Mouse (Mus musculus): Measurements from ENCODE around the gene Fbxw8.

Gene Fbxw8

DNA sequence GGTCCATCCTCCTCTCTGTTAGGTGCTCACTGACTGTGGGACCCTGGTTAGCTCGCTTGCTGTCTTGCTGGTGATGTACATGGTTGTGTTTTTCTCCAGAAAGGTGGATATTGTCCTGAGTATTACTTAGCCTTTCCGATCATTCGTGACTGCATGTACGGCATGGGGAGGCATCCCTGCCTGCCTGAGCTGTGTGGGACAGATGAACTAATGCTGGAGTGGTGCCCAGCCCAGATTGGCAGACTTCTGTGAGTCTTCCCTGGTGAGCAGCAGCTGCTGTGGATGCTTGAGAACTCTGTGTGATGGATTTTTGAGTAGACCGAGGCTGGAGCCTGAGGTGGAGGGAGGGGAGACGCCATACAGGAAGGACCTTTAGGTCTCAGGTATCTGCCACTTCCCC lies 110.4 kb downstream of the Fbxw8 start:
- no peak for DNase-seq (ENCODE audit: low spot score)

DNA sequence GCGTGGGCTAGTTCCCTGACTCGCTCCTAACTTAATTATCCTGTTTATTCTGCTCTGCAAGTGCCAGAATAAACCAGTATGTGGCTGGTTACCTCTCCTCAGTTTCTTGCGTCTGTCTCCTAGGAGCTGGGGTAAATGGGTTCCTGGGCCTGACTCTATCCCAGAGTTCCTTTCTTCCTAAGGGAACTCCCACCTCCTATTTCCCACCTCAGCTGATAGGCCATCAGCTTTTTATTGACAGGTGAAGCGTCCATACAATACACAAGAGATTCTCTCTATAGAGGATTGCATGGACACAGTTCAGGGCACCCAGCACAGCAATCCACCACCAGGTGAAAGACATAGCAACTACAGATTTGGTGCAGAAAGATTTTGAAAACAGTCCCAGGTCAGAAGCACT lies 111.5 kb downstream of the Fbxw8 start:
- DNase-seq (ENCODE audit: low spot score): no peak

DNA sequence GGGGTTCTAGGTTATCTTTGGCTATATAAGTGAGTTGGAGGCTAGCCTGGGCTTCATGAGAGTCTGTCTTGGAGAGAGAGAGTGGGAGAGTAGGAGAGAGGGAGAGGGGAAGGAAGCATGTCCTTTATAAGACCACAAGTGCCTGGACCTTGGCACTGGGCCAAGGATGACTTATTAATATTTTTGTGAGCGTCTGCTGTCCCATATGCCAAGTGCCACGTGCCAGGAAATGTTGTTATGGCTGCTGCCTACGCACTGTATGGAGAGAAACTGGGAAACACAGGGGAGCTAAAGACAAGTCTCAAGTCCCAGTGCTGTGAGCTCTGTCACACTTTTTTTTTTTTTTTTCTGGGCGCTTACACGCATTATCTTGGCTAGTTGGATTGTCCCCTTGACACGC lies 112.7 kb downstream of the Fbxw8 start:
- DNase-seq (ENCODE audit: low spot score): no peak

DNA sequence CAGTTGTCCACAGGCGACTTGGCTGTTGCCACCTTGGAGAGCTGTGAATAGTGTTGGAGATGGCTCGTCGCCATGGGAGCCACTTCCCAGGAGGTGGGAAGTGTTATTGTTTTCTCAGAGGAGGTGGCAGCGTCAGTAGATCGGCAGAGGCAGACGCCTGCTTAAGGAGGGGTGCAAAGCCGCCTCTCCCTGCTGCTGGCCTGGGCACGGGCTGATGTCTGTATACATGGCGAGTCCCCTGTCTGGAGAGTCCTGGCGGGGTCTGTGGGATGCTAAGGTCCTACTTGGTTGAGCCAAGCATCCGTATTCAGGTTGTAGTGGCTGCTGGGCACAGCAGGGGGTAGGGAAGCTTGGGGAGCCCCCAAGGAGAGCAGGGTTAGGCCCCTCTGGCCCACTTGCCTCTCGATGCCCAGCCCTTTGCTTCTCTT lies 116.0 kb downstream of the Fbxw8 start:
- no peak for DNase-seq (ENCODE audit: low spot score)

DNA sequence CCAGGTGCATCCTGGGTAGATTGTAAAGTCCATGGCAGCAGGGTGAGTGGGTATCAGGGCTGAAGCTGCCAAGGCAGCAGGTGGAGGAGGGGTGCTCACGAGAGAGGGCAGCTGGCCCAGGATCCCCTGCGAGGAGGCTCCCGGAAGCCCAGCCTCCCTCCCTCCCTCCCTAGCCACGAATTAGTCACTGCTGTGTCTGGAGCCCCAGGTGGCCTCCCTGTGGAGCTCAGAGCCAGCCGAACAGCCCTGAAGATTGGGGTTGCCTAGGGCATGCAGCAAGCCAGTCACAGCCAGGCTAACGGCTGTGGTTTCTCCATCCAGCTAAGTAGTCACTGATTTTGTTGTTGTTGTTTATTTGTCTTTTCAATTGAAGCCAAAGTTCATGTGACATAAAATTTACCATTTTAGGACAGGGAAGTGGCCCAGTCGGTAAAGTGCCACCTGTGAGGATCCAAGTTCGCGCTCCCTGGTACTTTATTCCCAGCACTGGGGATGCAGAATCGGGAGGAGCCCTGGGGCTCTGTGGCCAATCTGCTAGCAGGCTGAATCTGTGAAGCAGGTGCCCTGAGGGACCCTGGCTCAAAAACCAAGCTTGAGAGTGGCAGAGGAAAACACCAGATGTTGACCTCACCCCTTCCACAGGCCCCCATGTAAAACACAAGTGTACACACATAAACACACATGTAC lies 117.3 kb downstream of the Fbxw8 start:
- no peak for DNase-seq (ENCODE audit: low spot score)

DNA sequence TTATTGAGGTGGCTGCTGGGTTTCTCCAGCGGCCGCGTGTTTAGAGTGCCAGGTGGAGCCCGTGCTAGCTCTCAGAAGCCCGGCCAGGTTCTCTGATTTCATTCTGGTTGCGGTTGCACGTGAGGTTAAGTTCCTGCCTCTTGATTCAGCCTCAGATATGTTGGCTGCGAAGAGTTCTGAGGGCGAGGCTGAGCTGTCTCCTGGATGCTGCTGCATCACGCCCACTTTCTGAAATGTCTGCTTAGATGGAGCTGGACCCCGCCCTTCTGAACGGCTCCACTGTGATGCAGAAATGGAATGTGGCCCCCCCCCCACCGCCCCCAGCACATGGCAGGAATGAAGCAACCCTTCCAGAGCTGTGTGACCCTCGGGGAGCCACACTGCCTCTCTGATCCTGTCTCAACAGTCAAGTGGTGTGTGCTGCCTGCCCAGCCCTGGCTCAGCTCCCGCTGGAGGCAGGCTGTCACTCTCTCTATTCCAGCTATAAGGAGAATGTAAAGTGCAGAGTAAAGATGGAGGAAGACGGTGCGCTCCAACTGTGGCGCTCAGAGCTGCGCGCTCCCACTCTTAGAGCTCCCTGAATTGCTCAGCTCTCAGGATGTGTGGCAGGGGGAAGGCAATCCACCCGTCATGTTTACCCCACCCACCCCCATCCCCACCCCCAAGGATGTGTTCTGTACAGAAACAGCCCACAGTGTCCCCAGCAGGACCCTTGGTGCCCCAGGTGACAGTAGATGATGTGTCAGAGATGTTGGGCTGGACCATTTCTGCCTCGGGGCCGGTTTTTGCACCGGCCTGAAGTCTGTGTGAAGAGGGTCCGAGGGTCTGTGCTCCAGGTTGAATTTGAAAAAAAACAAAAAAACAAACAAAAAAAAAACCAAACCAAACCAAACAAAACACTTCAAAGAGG lies 118.1 kb downstream of the Fbxw8 start:
- no peak for DNase-seq (ENCODE audit: low spot score)

DNA sequence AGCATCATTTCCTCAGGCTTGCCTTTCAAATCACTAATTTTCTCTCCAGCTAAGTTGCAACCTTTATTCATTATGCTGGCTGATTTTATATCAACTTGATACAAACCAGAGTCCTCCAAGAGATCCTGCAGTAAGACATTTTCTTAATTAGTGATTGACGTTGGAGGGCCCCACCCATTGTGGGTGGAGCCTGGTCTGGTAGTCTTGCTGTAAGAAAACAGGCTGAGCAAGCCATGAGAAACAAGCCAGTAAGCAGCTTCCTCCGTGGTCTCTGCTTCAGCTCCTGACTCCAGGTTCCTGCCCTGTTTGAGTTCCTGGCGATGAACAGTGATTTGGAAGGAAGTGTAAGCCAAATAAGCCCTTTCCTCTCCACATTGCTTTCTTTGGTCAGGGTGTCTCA lies 119.5 kb downstream of the Fbxw8 start:
- DNase-seq (ENCODE audit: low spot score): no peak

DNA sequence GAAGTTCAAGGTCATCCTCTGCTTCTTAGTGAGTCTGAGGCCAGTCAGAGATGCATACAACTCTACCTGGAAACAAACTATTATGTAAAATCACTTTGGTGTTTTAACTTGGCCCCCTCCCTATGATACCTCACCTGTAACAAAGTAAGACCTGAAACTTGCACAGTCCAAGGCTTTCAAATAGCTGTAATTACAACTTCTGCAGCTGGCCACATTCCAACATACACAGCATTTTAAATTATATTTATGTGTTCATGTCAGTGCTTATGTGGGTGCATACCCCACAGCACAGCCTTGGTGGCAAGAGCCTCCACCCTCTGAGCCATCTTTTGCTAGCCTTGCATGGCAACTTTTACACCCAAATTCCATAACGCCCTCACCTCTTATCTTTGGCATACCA lies 120.6 kb downstream of the Fbxw8 start:
- DNase-seq (ENCODE audit: low spot score): no peak

DNA sequence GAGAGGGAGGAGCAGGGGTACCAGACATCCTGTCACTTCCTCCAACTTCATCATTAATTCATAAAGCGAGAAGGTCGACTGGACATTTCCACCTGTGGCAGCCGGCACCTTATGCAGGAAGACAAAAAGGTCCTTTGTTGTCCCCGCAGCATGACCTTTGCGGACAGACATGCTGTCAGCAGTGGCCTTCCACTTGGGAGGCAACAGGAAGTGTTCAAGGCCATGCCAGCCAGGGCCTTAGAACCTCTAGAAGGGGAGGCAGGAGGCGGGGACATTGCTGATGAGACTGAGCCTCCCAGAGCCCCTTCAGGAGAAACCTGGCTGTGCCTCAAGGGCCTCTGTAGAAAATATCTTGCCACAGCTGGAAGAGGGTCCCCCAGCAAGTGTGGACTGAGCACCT lies 121.5 kb downstream of the Fbxw8 start:
- no peak for DNase-seq (ENCODE audit: low spot score)

DNA sequence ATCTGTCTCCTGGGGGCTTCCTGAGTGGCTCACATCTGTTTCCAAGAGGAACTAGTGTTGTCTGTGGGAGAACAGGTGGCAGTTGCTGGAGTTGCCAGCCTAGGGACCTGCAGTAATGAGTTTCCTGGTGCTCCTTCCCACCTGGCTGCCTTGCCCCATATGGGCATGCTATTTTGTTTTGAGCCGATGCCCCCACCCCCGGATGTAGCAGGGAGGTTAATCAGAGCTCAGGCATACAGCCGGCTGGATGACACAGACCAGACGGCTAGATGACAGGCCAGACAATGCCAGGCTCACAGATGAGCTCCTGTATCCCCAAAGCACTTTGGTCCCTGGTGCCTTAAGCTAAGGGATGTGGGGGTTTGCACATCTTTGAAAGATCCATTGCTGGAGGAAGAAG lies 121.9 kb downstream of the Fbxw8 start:
- DNase-seq (ENCODE audit: low spot score): no peak

DNA sequence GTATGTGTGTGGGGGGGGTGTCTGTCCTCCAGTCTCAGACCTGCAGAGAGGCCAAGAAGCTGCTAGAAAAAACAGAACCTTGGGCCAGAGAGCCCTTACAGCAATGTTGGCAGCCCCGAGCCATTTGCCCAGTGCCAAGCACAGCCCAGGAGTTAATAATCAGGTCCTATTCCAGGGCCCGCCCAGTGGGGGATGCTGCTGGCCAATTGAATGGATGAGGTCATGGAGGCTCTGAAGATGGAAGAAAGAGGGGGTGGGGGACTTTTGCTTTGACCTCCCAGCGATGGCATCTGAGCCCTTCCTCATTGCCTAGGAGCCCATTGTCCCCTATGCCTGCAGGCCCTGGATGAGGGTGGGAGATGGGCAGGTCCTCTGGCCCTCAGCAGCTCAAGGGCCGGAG lies 123.8 kb downstream of the Fbxw8 start:
- DNase-seq (ENCODE audit: low spot score): no peak

DNA sequence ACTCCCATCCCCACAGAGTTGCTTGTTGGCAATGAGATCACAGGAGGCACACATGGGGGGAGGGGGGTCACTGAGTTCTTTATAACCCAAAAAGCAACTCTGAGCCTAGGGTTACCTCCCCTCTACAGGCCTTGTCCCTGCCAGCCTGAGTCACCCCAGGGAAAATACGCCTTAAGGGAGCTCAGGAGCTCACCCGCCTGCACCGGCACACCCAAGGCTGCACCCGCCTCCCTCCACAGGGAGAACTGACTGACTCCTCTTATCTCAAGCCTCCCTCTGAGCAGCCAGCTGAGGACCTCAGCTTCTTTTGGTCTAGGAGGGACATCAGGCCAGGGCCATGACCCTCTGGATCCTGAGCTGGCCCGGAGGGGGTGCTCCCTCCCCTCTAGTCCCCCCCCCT lies 124.2 kb downstream of the Fbxw8 start:
- peak; percentile 21 for DNase-seq (ENCODE audit: low spot score)

DNA sequence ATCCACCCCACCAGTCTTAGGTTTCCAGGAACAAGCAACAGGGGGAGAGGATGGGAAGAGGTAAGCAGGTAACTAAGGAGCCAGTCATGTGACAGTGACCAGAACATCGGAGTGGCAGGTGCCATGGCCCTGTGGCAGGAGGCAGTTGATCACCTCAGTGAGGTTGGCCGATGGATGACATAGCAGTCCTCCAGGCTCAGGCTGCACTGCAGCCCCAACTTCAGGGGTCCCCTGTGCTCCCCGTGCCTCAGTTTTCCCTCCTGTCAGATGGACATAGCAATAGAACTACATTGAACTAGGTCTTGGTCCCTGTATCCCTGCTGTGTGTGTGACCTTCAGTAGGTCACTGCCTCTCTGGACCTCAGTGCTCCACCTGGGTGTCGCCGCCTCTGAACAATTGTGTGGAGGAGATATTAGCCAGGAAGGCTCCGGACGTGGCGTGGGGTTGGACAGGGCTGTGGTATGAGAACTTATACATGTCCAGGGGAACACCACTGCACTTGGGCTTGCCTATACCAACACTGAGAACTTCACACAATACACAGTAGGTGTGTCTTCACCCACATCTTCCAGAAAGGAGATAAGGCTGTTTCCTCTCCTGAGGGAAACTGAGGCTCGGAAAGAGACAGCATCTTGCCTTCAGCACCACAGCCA lies 125.1 kb downstream of the Fbxw8 start:
- DNase-seq (ENCODE audit: low spot score): no peak

DNA sequence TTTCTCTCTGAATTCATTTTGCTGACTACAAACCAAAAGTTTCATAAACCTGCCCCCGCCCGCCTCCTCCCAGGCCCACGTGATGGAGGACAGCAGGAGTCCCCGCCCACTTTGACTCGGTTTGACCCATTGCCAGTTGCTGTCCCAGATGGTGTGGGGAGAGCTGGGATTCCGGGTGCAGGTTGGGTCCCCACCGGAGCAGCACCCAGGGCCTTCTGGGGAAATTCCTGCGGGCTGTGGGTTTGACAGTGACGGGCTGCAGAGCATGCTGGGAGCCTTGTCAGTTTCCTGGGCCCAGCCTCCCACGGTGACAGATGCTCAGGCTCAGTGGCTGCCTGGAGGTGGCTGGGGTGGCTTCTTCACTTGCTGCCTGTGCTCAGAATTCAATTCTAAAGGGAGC lies 125.8 kb downstream of the Fbxw8 start:
- DNase-seq (ENCODE audit: low spot score): no peak

DNA sequence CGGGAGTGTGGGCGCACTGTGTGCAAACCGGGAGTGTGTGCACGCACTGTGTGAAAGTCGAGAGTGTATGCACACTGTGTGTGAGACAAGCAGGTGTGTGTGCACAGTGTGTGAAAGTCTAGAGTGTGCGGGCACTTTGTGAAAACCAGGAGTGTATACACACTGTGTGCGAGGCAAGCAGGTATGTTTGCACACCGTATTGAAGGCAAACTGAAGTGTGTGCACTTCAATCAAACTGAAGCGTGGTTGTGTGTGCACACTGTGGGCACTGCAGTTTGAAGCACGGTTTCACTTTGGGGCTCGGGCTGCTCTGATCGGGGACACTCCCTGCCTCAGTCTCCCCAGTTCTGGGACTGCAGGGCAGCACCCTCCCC lies 126.2 kb downstream of the Fbxw8 start:
- no peak for DNase-seq (ENCODE audit: low spot score)

DNA sequence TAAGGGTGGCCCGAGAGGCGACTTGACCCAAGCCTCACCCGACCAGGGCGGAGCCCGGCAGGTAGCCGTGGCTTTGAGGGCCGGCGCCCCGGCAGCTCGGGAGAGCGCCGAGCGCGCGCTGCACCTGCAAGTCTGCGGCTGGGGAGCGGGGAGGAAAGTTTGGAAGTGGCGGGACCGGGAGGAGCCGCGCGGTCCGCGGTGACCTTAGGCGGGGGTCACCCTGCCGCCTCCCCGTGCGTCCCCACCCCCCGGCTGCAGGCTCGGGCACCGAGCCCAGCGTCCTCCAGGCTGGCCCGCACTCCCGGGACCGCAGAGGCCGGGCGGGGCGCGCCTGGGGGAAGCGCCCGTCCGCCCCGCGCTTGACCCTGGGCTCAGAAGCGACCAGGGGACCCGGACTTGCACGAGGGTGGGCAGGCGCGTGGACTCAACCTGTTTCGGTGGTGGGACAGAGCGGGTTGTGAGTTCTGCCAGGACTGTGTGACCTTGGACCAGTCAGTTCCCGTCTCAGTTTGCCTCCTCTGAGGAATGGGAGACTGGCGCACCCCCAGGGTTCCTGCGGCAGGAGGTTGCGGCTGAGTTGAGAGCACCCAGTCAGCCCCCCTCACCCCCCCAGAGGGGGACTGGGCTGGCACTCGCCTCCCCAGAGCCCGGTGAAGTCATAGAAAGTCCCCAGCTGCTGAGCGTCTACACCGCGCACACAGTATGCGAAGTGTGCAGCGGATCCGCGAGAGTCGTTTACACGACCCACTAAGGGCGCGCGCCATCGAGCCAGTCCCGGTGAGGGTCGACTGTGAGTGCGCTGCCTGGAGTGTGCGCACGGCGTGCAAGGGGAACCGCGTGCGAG lies 126.9 kb downstream of the Fbxw8 start:
- peak; percentile 49 for DNase-seq (ENCODE audit: low spot score)

DNA sequence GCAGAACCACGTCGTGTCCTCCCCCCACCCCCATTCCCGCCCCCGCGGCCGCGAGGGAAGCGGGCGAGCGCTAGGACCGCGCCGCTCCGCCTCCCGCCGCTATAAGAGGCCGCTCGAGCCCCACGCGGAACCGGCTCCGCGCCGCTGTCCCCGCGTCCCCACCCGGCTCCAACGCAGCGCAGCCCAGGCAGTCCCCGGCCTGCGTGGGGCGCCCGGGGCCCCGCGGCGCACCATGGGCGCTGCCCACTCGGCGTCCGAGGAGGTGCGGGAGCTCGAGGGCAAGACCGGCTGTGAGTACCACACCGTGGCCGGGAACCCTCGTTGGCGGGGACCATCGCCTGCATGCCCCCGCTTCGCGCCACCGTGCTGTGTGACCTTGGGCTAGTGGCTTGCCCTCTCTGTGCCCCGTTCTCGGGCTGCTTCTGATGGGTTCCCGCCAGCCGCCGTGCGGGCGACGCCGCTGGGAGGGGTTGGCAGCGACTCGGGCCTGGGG lies 127.5 kb downstream of the Fbxw8 start, which contains the start of gene Tesc:
Tesc (plus strand) TSS at position 46 of the 493 bp plus-strand sequence.
- peak; percentile 31 for DNase-seq (ENCODE audit: low spot score)

DNA sequence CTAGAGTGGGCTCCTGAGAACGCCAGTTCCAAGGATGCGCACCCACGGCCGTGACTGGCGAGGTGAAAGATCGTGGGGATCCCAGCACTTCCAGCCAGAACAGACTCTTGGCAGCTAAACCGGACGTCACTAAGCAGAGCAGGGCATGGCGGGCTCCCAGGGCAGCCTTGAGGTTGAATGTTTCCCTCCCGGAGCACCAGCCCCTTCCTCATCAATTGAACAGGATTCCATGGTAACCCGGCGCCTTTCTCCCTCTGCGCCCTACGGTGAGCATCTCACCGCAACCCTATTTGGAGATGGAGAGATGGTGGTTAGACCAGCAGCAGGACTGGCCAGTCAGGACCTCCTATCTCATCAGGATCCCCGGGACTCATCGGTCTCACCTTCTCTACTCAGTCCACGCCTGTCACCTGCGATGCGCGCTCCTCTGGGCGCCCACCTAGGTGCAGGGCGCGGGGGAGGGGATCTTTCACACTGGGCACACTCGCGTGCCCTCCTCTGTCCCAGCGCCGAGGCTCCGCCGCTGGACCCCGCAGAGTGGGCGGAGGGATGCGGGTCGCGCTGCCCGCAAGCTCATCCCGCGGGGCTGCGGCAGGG lies 128.1 kb downstream of the Fbxw8 start:
- DNase-seq (ENCODE audit: low spot score): no peak

DNA sequence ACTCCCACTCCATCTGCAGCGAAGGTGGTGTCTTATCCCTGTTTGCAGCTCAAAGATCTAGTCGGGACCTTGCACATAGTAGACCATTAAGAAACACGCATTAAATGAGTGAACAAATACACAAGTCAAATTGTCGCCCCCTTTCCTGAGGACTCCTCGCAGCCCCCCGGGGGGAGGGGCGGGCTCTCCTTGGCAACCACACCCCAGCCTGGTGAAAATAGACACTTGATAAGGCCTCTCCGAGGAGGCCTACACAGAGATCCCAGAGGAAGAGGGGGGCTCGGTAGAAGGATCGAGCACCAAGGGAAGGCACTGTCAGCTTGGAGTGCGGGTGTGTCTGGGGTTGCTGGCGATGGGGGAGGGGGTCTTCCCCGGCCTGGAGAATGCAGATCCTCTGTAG lies 128.9 kb downstream of the Fbxw8 start:
- DNase-seq (ENCODE audit: low spot score): no peak

DNA sequence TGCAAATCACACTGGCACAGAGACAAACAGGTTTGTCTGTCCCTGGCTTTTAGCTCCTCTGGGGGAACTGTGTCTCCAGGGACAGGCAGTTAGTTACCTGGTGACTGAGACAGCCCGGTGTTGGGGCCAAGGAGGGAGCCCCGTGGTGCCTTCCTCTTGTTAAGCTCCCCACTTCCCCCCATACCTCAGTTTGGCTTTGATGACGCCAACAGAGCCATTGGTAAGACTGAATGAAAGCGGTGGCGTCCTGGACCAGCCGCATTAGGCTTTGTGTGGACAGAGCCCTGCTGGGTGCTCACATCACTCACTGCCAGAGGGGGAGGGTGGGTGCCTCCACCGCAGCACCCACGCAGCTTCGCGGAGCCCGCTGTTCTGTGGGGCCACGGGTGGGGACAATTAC lies 129.4 kb downstream of the Fbxw8 start:
- DNase-seq (ENCODE audit: low spot score): no peak

DNA sequence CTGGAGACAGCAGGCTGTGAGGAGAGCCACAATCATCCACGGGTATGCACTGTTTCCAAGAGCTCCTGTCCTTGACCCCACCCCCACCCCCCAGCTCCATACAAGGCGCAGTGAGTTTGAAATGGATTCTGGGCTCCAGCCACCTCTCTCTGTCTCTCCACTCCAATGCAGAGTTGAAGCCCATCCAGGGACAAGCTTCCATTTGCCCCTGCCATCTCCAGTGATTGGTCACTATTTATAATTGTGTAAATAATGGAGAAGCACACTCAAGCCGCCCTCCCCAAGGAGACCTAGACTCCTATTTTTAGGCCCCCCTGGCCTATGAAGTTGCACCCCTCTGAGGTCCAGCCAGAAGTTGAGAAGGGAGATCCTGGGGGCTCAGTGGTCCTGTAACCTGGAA lies 132.2 kb downstream of the Fbxw8 start:
- no peak for DNase-seq (ENCODE audit: low spot score)

All from ovary, postnatal 36 days (tissue).